Mouse (Mus musculus) layer of hippocampus, postnatal 36 days (tissue): ENCODE measurements at regions not wholly inside any gene's neighbourhood (a gene's known extent, or its start where the extent isn't known, plus 50 kb on each side); places are given as distances from the start of the nearest gene placed in this dataset.

ENCODE experiments used
- DNase-seq, 2 experiments: peaks; one replicate each; pipeline ENCODE4 v3.0.0; 2022

GRCm38 (mm10) chr9:122064937-122065673, 52.0 kb upstream of the Snrk start:
- no peak for DNase-seq

GRCm38 (mm10) chr9:122055820-122056550, 59.1 kb upstream of the Pomgnt2 start:
- DNase-seq: no peak

DNA sequence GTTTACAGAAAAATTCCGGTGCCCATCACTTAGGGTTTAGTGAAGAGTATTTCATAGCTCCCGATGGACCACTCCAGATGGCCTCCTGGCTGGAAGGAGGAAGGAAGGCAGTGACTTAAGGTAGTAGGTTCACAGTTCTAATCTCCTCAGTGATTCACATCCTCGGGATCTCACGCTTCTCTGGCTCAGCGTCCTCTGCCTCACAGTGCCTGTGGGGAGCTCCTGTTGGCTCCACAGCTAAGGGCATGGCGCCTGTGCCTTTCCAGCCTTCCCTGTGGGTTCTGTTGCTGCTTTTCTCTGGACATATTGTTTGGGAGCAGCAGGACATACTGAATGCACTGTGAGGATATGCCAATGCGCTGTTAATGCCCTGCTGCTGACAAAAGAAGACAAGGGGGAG, 54.8 kb upstream of the Pomgnt2 start:
- DNase-seq: no peak

DNA sequence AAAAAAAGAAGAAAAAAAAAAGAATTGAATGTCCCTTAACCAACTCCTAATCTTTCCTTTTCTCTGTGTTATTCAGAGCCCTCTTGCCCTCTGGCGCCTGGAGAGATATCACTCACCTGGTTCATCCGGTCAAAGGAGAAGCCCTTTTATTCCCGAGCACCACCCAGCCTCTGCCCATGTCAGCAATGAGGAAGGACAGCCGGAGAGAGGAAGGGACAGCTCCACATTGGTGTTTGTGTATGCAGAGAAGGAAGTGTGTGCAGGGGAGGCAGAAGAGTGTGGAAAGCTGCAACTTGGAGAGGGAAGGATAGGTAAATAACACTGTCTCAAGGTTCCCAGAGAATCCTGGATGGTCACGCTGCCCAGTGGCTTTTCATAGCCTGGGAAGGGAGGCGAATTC, 54.2 kb upstream of the Pomgnt2 start:
- DNase-seq: no peak

DNA sequence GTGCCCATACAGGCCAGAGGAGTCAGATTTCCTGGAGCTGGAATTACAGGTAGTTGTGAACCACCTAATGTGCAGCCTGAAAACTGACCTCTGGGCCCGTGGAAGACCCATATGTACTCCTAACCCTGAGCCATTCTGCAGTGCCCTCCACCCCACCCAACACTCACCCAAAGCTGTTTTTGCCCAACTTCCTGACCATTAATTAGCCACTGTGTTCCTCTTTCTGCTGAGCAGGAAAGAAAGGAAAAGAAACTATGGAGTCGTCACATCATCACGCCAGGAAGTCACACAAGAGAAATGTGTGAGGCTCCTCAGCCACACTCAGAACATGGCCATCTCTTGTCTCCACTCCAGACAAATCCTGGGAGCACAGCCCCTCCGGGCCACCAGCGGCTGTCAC, 52.1 kb upstream of the Pomgnt2 start:
- no peak for DNase-seq

GRCm38 (mm10) chr9:122047962-122048625, 51.2 kb upstream of the Pomgnt2 start:
- peak; percentile 46 to 52 for DNase-seq
